Mouse (Mus musculus) liver, postnatal 0 days (tissue): ENCODE results near the gene Sh3tc1. TPM values are rescaled to one million over a fixed set of nuclear protein-coding genes. Genes with fewer than 3 reads are reported as not detected.

Experiments used
- ATAC-seq: fragments of 200-750 bp; cut with Nextera tagmentation; 2 replicates; pipeline ENCODE4 v1.8.0; 2017; ENCODE audit warnings: mild to moderate bottlenecking, moderate library complexity
- DNase-seq: peaks from one replicate; pipeline ENCODE4 v3.0.0-alpha.2; 2016
- H3K27ac ChIP-seq: fragments of 300-500 bp; sonication (generic); 2 replicates; pipeline ENCODE4 v1.5.1; 2014; ENCODE audit warnings: antibody characterized with exemption, moderate library complexity, mild to moderate bottlenecking, low read depth
- H3K27me3 ChIP-seq: fragments of 300-500 bp; sonication (generic); 2 replicates; pipeline ENCODE4 v1.6.1; 2014; ENCODE audit warnings: low read length, control low read depth, mixed read lengths; ENCODE audit not compliant: insufficient read depth
- H3K36me3 ChIP-seq: fragments of 300-500 bp; sonication (generic); replicated peaks from 2 replicates; pipeline ENCODE4 v1.6.1; 2014; ENCODE audit warnings: mild to moderate bottlenecking, control low read depth, low read length, moderate library complexity, mixed read lengths; ENCODE audit not compliant: insufficient read depth
- H3K4me1 ChIP-seq: fragments of 300-500 bp; sonication (generic); 2 replicates; pipeline ENCODE4 v1.6.1; 2014; ENCODE audit warnings: antibody characterized with exemption, mild to moderate bottlenecking, control low read depth; ENCODE audit not compliant: insufficient read depth
- H3K4me2 ChIP-seq: fragments of 300-500 bp; sonication (generic); 2 replicates; pipeline ENCODE4 v1.6.1; 2014; ENCODE audit warnings: low read depth, mild to moderate bottlenecking, low read length, moderate library complexity, mixed read lengths
- H3K4me3 ChIP-seq: fragments of 300-500 bp; sonication (generic); 2 replicates; pipeline ENCODE4 v1.5.1; 2014; ENCODE audit warnings: low read depth, low read length
- H3K9ac ChIP-seq: fragments of 300-500 bp; sonication (generic); replicated peaks from 2 replicates; pipeline ENCODE4 v1.6.1; 2014; ENCODE audit warnings: mild to moderate bottlenecking, moderate library complexity
- H3K9me3 ChIP-seq: fragments of 300-500 bp; sonication (generic); 2 replicates; pipeline ENCODE4 v1.6.1; 2016; ENCODE audit warnings: mild to moderate bottlenecking, control low read depth, low read length, mixed read lengths
- CTCF ChIP-seq: sonication (generic); IDR thresholded peaks from 2 replicates; pipeline ENCODE4 v1.5.1; 2016; ENCODE audit warnings: antibody characterized with exemption, low read depth
- EP300 ChIP-seq: IDR thresholded peaks from 2 replicates; pipeline ENCODE4 v1.6.1; 2016; ENCODE audit warnings: antibody characterized with exemption, low read depth, mild to moderate bottlenecking
- WGBS: fragments of 180-500 bp; shearing (Covaris S2); extraction: QIAGEN DNeasy Blood & Tissue Kit; methylation state at CpG from one replicate; pipeline ENCODE4 v1.1.7; 2014; ENCODE audit not compliant: insufficient replicate concordance; 5-methylcytosine and 5-hydroxymethylcytosine counted together
- polyA plus RNA-seq: library from polyadenylated mRNA; unstranded; fragments of >200 nt; fragmentation: Nextera tagmentation; extraction: Ambion mirVana; gene quantifications from 2 replicates; pipeline ENCODE4 v1.2.1, GENCODE M21; 2015

Gene Sh3tc1
- polyA plus RNA-seq, 1 experiment from 2014 or later, result 3.5 TPM

- Histone ChIP-seq H3K9ac (no peak overlapping the region), H3K36me3 (peaks cover 10% of the 10 kb centered on the region; the same call in 1 of the 2 replicates), H3K4me1 (no peaks in the 10 kb centered on the region), H3K9me3 (no peaks in the 10 kb centered on the region), H3K4me3 (no peak overlapping the region), H3K27ac (no peak overlapping the region), H3K4me2 (no peak overlapping the region), H3K27me3 (no peaks in the 10 kb centered on the region)
- DNase-seq (peak; percentile 76), ATAC-seq (peak; percentile 79)
- TF ChIP-seq CTCF, result peak; percentile 90
- no peak for TF ChIP-seq EP300
- WGBS, result 50% methylated on average over 13 of the region's 13 CpGs
Observed at GRCm38 (mm10) chr5:35713649-35714354, 26.0 kb downstream of the Sh3tc1 start.

- H3K9ac ChIP-seq, result no peak overlapping the region
- H3K27me3 ChIP-seq, result no peaks in the 10 kb centered on the region
- no peaks in the 10 kb centered on the region for H3K9me3 ChIP-seq
- TF ChIP-seq EP300 (no peak), CTCF (no peak)
- no peak overlapping the region for H3K4me2 ChIP-seq
- ATAC-seq (no peak), DNase-seq (no peak)
- peaks cover 10% of the 10 kb centered on the region; the same call in 1 of the 2 replicates for H3K36me3 ChIP-seq
- no peaks in the 10 kb centered on the region for H3K4me1 ChIP-seq
- H3K4me3 ChIP-seq, result no peak overlapping the region
- H3K27ac ChIP-seq, result no peak overlapping the region
- WGBS, result 58% methylated on average over 5 of the region's 5 CpGs
Observed at GRCm38 (mm10) chr5:35712517-35712916, 27.3 kb downstream of the Sh3tc1 start.

- Histone ChIP-seq H3K9ac (no peak overlapping the region), H3K27ac (no peak overlapping the region), H3K27me3 (no peaks in the 10 kb centered on the region), H3K9me3 (no peaks in the 10 kb centered on the region), H3K36me3 (peaks cover 10% of the 10 kb centered on the region; the same call in 1 of the 2 replicates), H3K4me1 (no peaks in the 10 kb centered on the region), H3K4me3 (no peak overlapping the region), H3K4me2 (no peak overlapping the region)
- TF ChIP-seq EP300, result no peak
- no peak for TF ChIP-seq CTCF
- ATAC-seq (no peak), DNase-seq (no peak)
- 62% methylated on average over 3 of the region's 3 CpGs for WGBS
Observed at GRCm38 (mm10) chr5:35710931-35711330, 28.9 kb downstream of the Sh3tc1 start.

- no peaks in the 10 kb centered on the region for H3K27me3 ChIP-seq
- no peak overlapping the region for H3K9ac ChIP-seq
- 55% methylated on average over 3 of the region's 3 CpGs for WGBS
- no peaks in the 10 kb centered on the region for H3K9me3 ChIP-seq
- H3K4me3 ChIP-seq, result no peak overlapping the region
- TF ChIP-seq CTCF (no peak), EP300 (no peak)
- no peak for ATAC-seq
- no peak for DNase-seq
- no peaks in the 10 kb centered on the region for H3K4me1 ChIP-seq
- H3K4me2 ChIP-seq, result no peak overlapping the region
- H3K36me3 ChIP-seq, result peaks cover 10% of the 10 kb centered on the region; the same call in 1 of the 2 replicates
- no peak overlapping the region for H3K27ac ChIP-seq
Observed at GRCm38 (mm10) chr5:35710481-35710880, 29.3 kb downstream of the Sh3tc1 start.

DNA sequence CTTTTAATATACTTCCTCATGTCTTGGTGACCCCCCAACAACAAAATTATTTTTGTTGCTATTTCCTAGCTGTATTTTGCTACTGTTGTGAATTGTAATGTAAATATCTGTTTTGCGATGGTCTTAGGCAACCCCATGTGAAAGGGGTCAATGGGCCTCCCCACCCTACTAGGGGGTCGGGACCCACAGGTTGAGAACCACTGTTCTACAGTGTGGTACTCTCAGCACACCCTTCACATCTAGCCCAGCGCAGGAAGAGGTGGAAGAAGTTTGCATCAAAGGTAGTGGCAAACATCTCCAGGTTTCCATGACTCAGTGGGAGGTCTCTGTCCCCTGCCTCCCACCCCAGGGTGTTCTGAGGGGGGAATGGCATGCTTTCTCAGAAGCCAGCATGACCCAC lies 34.4 kb downstream of the Sh3tc1 start:
- no peak for TF ChIP-seq CTCF
- TF ChIP-seq EP300, result no peak
- Histone ChIP-seq H3K9ac (no peak overlapping the region), H3K36me3 (peaks cover 5% of the 10 kb centered on the region), H3K4me3 (no peak overlapping the region), H3K27me3 (no peaks in the 10 kb centered on the region), H3K4me2 (no peak overlapping the region), H3K9me3 (no peaks in the 10 kb centered on the region), H3K4me1 (no peaks in the 10 kb centered on the region), H3K27ac (no peak overlapping the region)
- WGBS, result 77% methylated on average over 3 of the region's 3 CpGs
- ATAC-seq (no peak), DNase-seq (no peak)

DNA sequence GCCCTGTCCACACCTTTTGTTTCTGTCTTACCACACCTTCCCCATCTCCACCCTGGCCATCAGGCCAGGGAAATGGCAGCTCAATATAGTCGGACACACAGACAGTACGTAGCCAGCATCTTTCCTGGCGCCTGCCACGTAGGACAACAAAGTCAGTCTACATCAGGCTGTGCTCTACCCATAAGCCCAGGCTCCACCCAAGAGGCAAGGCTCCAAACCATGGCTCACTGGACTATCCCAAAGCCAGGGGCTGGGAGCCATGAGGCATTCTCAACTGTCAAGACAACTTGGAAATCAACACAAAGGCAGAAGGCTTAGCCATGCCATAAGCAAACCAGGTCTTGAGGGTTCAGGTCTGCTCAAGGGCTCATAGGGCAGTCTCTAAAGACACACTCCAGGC lies 36.0 kb downstream of the Sh3tc1 start:
- no peaks in the 10 kb centered on the region for H3K4me1 ChIP-seq
- no peak overlapping the region for H3K27ac ChIP-seq
- DNase-seq (no peak), ATAC-seq (no peak)
- no peak overlapping the region for H3K4me3 ChIP-seq
- no peak overlapping the region for H3K4me2 ChIP-seq
- no peaks in the 10 kb centered on the region for H3K27me3 ChIP-seq
- no peaks in the 10 kb centered on the region for H3K9me3 ChIP-seq
- H3K9ac ChIP-seq, result no peak overlapping the region
- TF ChIP-seq CTCF (no peak), EP300 (no peak)
- WGBS, result 80% methylated on average over 4 of the region's 4 CpGs
- H3K36me3 ChIP-seq, result no peaks in the 10 kb centered on the region; the same call in none of the 2 replicates
